Mouse (Mus musculus): ENCODE results near the gene Kcnh2.
A peak's percentile ranks its signal among the peaks of the same experiment; 100 is the strongest.
"Not testable (repeated sequence)": the region's sequence is repeated elsewhere in the genome, so short reads cannot be mapped to it uniquely, and the experiment has no call there.

Kcnh2 gene

DNA sequence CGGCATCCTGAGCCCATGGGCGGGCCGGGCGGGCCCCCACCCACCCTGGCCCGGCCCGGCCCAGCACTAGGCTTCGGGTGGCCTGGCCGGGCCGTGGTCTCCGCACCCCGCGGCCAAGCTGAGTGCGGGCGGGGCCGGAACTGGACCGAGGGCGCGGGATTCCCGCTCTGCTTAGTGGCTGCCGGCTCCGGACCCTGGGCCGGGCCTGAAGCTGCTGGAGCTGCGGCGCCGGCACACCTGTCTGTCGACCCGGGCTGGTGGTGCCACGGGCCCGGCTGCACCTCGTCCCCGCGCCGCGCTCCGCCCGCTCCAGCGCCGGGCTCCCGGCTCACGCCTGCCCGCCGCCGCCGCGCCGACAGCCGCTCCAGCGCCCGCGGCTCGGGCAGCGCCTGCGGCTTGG lies at the start of gene Kcnh2:
Gene Kcnh2, minus strand, starts transcription at position 327 of the 400 bp plus-strand sequence.
- no peak for DNase-seq (ENCODE audit: low read depth, low spot score)

DNA sequence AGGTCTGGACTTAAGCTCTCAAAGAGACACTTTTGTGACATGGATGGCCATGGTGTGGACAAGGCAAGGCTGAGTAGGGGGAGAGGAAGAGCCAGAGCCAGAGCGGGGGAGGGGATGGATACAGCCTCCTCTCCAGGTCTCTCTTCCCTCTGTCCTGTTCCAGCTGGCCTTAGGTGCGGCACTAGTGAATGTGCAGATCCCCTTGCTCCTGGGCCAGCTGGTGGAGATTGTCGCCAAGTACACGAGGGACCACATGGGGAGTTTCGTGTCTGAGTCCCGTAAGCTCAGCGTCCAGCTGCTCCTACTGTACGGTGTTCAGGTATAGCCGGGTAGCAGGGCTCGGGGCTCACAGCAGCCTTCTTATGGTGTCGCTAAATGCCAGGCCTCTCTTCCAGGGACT lies 49.0 kb upstream of the Kcnh2 start:
- no peak for DNase-seq (ENCODE audit: low read depth, low spot score)

DNA sequence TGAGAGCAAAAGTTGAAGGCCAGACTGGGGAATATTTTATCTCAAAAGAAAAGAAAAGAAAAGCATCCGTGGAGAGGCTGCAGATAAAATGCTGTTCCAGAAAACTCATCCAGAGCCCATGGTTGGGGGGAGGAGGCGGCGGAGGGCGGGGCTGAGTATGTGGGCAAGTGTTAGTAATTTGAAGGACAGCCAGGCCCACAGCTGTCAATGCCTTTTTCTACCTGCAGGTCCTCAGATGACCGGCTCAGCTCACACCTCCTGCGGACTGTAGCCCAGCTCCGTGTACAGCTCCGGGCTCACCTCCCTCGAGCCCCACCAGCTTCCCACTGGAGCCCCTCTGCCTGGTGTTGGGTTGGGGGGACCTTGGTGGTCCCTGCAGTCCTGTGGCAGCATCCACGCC lies 48.3 kb upstream of the Kcnh2 start:
- no peak for DNase-seq (ENCODE audit: low read depth, low spot score)

DNA sequence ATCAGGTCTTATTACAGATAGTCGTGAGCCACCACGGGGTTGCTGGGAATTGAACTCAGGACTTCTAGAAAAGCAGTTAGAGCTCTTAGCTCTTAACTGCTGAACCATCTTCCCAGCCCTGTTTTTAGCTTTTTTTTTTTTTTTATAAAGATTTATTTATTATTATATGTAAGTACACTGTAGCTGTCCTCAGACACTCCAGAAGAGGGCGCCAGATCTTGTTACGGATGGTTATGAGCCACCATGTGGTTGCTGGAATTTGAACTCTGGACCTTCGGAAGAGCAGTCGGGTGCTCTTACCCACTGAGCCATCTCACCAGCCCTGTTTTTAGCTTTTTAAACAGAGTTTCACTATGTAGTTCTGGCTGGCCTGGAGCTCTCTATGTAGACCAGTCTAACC lies 44.9 kb upstream of the Kcnh2 start:
- not testable (repeated sequence) for DNase-seq (ENCODE audit: low read depth, low spot score)

DNA sequence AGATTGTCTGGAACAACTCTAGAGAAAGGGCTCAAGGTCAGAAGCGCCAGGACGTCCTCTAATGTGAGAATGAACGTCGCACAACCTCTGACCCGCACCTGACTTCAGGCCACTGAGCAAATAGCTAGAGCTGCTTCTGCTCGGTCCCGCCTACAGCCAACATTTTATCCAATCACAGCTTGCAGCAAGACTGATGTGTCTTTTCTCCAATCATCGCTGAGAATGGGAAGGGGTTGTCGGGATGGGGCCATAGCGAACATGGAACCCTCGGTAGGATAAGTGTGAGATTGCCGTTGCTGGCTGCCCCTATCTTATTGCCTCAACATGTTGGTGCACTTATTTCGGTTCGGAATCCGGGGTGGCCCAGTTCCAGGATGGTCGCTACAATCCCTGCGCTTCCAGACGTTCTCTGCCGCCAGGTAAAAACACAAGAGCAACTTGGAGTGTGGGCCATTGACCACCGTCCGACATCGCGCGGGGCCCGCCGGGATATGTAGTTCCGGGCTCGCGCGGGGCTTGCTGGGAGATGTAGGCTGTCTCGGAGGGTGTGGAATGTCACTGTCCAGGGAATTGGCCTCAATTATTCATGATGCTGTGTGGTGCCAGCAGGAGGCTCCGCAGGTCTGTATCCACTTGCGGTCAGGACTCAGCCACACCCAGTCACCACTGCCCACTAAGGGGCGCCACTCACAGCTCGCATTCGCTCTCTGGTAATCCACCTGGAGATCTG lies 42.9 kb upstream of the Kcnh2 start:
- peak; percentile 99 for DNase-seq (ENCODE audit: low read depth, low spot score)

DNA sequence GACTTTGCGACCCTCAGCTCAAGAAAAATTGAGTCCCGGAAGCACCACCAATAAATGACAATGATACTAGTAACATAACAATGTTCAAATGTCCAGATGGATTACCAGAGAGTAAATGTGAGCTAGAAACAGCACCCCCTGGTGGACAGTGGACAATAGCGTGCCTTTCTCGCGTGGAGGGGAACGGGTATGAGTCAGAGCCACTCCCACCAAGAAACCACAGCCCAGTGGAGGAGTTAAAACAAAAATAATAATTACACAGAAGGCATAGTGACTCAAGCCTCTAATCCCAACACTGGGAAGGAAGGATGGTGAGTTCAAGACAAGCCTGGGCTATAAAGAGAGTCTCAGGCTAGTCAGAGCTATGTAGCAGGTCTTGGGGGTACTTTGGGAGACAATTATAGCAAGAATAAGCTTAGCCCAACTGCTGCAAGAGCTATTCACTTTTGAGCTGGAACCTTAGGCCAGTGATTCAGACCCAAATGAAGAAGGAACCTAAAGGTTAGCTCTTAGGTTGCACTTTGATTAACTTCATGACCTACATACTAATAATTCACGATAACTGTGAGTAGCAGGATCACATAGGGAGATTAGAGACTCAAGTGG lies 42.1 kb upstream of the Kcnh2 start, which contains the start of gene Abcb8:
Gene Abcb8, plus strand, starts transcription at position 272 of the 606 bp plus-strand sequence.
- peak; percentile 92 for DNase-seq (ENCODE audit: low read depth, low spot score)

DNA sequence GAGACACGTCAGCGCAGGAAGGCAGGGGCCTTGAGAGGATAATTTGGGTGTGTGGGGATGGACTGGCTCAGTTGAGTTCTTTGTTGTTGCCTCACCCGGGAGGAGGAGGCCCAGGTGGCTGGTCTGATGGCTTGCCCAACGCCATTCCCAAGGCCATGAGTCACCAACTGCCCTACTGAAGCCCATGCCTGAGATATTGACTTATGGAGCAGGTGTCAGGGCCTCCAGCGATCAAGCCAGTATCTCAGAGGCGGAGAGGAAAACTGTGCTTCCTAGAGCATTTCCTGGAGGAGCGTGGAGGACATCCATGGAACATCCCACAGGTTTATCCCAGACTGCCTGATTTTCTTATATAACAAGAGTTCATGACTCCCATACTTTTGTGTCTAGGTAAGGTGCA lies 41.3 kb upstream of the Kcnh2 start:
- DNase-seq (ENCODE audit: low read depth, low spot score), result no peak

DNA sequence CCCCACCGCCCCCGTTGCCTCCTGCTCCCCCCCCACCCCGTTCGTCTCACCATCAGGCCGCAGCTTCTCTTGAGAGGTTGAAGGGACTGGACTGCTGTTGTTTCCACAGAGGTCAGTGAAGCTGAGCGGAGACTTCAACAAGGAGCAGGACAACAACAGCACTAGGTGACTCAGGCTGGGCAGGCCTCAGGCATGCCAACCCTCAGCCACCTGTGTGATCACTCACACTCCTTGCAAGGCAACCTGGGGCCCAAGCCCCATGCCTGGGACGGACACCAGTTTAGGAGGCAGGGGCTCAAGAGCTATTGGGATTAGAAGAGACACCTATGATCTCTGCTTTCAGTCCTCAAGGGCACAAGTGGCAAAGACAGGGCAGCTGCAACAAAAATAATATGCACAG lies 40.5 kb upstream of the Kcnh2 start, which contains the start of gene Atg9b:
Gene Atg9b, minus strand, starts transcription at position 280 of the 400 bp plus-strand sequence.
- DNase-seq (ENCODE audit: low read depth, low spot score), result no peak

DNA sequence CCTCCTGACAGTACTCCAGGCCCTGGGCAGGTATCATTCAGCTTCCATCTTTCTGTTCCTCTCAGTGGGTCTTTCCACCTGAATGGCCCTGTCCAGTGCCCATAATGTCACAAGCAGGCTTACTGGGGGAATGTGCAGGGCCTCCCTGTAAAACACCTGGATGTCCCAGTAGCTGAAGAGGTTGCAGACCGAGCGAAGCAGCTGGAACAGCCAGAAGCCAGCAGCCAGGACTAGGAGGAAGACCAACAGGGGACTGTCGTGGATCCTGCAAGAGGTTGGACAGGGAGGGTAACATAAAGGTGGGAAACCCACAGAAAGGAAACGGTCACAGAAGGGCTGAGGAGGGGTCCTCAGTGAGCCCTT lies 38.2 kb upstream of the Kcnh2 start:
- no peak for DNase-seq (ENCODE audit: low read depth, low spot score)

DNA sequence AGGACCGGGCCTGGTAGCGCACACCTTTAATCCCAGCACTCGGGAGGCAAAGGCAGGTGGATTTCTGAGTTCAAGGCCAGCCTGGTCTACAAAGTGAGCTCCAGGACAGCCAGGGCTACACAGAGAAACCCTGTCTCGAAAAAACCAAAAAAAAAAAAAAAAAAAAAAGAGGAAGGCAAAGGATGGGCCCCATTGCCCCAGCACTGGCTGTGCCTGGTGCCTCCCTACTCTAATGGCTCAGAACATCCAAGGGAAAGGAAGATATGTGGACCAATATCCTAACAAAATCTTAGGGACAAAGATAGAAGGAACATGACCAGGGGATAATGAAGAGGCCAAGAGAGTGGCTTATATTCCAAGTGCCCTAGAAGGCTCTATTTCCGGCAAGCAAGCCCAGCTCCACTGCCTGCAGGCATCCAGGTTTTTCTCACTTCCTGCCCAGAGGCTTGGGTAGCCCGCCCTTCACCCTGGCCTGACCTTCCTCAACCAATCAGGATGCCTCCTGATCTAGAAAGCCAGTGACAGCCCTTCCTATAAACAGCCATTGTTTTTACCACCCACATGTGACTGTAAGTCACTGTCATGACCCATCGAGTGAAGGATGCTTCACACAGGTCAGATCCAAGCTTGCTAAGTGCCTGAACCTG lies 37.7 kb upstream of the Kcnh2 start:
- peak; percentile 91 for DNase-seq (ENCODE audit: low read depth, low spot score)

DNA sequence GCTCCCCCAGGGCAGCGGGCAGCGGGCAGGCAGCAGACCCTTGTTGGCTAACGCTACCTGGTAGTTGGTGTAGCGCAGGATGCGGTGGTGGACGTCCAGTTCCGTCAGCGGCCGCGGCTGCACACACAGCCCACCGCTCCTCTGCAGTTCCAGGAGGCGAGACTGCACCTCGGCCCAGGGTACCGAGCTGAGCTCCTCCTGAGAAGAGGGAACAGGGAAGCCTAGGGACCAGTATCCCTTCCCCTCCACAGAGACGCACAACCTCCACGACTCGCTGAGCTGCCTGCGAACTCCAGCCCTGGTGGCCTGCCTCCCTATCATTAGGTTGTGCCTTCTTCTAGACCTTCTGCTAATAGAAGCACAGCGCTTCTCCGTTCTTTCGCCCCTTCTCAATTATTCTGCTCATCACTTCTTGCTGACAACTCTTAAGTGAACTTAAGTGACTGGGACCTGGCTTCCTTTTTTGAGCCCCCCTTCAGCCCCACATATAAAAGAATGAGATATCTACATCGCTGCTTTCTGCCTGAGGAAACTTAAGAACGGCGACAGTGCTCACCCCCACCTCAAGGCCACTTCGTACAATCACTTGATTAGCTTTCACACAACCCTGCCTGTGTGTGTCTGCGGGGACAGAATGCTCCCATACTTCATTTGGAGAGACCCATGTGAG lies 37.0 kb upstream of the Kcnh2 start:
- DNase-seq (ENCODE audit: low read depth, low spot score), result no peak

DNA sequence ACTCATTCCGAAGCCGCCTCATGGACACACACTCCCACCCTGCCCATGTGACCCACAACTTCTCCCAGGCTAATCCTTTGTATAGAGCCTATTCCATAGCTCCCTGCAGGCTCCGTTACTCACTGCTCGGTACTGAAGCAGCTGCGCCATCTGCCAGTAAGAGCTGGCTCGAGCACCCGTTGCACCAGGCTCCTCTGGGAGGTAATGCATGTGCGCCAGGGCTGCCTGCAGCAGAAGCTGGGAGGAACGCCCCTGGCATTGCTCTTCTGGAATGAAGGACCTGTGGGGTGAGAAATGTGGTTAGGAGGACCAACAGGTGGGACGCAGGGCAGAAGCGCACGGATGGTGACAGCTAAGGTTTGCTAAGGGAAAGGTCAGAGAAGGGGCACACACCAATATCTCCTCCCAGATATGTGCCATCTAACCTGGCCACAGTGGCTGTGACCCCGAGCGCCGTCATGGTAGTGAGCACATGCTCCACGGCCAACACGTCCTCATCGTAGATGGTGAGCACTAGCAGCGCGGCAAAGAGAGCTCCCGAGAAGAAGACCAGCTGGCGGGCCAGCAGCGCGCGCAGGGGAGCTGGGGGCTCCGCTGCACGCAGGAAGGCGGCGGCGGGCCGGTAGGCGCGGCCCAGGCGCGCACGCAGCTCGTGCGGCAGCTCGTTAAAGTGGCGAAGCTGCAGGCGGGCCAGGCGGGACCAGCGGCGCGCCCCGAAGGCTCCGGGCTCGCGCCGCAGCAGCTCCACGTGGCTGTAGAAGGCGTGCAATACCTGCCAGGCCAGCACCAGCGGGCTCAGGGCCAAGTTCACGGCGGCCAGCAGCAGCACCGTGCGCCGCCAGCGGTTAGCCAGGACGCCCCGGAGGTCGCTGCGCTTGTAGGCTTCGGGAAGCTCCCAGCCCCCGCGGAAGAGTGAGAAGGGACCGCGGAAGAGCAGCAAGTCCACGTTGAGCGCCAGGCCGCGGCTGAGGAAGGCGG lies 36.1 kb upstream of the Kcnh2 start:
- DNase-seq (ENCODE audit: low read depth, low spot score), result peak; percentile 84

DNA sequence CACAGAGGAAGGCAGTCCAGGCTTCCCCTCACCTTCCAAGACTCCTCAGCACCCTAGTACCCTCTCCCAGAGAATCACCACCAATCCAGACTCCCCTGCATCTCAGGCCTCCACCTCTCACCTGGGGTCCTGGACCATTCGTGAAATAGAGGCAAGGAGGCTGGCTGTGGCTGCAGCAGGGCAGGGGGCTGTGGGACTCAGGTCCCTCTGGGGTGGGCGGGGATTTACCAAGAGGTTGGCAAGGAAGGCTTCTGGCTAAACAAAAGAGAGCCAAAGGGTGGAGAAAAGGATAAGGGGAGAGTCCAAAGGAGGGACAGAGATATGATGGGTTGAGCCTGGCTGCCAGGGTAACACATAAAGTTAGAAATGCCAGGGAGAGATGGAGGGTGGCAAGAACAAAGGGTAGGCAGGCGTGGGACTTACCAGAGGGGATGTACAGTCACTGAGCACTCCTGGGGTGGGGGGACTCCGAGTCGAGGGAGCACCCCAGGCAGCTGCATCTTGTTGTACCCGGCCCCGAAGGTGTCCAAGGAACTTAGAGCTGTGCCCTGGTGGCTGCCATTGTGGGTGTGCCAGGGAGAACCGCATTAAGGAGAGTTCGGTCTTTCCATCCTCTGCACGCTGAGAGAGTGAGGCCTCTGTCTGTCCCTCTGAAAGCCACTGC lies 34.6 kb upstream of the Kcnh2 start:
- DNase-seq (ENCODE audit: low read depth, low spot score), result no peak

DNA sequence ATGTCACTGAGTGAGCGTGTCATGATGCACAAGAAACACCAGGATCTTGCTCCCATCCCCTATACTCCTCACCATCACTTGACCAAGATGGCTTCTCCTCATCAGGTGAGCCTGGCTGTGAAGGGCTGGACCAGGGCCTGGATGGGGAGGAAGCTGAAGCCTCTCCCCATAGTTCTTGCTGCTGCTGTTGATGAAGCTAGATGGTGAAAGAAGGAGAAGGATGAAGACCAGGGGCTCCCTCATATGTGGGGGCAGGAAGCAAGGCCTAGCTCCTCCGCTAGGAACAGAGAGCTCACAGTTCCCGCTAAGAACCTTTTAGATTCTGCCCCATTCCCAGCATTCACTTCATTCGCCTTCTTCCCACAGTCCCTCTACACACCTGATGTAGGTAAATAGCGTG lies 34.0 kb upstream of the Kcnh2 start:
- no peak for DNase-seq (ENCODE audit: low read depth, low spot score)

DNA sequence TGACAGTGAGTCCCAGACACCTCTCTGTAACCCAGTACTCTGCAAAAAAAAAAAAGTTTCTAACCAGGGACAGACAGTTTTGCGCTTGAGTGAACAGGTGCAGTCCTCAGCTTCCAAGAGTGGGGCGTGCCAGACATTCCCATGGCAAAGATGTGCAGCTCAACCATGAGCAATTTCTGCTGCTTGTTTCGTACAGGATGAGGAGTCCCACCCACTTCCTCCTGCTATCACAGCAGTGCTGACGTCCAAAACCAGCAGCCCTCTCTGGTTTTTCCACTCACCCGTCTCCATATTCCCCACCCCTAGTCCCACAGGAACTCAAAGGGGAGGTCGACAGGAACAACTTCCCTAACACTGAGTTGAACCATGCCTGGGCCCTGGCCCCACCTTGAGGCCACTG lies 33.0 kb upstream of the Kcnh2 start:
- no peak for DNase-seq (ENCODE audit: low read depth, low spot score)

DNA sequence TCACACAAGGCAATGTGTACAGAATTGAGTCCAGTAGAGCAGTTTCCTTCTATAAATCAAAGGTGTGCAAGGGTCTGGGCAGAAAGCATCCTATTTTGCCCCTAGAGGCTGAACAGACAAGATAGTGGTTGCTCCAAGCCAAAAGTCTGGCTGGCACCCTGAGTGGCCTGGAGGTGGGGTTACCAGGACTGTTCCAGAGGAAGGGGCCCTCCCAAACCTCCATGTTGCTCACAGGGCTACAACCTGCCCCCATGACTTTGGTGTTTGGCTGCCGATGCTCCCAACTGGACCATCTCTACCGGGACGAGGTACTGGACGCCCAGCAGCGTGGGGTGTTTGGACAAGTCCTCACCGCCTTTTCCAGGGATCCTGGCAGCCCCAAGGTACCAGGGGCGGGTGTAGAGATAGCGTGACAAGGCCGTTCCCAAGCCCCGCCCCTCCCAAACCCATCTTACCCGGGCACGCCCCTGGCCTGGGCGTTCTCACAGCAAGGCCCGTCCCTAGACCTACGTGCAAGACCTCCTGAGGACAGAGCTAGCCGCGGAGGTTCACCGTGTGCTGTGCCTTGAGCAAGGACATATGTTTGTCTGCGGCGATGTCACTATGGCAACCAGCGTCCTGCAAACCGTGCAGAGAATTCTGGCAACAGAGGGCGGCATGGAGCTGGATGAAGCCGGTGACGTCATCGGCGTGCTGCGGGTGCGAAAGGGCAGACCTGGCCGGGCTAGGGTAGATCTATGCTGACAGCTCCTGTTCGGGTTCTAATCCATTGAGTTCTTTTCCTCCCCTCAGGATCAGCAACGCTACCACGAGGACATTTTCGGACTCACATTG lies 31.8 kb upstream of the Kcnh2 start:
- DNase-seq (ENCODE audit: low read depth, low spot score), result peak; percentile 96

DNA sequence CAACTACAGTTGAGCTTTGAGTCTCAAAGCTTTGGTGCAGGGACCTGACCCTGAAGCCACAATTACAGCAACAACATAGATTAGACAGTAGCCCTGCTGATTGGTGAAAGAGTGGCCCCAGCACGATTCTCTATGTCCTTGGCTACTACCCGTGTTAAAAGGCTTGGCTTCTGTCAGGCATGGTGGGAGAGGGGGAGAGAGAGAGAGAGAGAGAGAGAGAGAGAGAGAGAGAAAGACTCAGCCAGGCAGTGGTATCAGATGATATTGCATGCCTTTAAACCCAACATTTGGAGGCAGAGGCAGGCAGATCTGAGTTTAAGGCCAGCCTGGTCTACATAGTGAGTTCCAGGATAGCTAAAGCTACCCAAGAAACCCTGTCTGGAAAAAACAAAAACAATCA lies 30.6 kb upstream of the Kcnh2 start:
- DNase-seq (ENCODE audit: low read depth, low spot score), result no peak

DNA sequence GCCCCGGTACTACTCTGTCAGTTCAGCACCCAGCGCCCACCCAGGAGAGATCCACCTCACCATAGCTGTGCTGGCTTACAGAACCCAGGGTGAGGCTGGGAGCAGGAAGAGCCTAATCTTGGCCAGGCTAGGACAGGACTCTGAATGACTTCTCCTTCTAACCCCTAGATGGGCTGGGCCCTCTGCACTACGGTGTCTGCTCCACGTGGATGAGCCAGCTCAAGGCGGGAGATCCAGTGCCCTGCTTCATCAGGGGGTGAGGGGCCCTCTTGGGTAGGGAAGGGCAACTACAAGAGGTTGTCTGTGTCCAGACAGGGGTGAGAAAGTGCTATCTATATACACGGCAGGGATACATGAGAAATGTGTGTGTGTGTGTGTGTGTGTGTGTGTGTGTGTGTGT lies 30.1 kb upstream of the Kcnh2 start:
- DNase-seq (ENCODE audit: low read depth, low spot score), result no peak

DNA sequence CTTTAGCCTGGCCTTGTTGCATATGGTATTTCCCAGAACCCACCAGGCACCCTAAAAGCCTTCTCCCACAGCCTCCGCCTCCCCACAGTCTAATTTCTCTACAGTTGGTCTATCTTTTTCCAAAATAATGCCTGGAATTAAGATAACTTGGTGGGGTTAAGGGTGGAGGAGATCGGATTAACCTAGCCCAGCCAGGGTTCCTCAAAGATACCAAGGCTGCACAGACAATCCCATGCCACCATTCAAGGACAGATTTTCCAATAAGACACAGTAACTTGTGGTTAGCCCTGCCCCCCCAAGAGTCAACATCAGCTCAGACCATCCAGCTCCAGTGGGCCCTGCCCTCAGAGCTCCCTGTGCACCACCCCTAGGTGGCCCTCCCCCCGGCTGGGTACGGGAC lies 29.1 kb upstream of the Kcnh2 start:
- DNase-seq (ENCODE audit: low read depth, low spot score), result no peak

DNA sequence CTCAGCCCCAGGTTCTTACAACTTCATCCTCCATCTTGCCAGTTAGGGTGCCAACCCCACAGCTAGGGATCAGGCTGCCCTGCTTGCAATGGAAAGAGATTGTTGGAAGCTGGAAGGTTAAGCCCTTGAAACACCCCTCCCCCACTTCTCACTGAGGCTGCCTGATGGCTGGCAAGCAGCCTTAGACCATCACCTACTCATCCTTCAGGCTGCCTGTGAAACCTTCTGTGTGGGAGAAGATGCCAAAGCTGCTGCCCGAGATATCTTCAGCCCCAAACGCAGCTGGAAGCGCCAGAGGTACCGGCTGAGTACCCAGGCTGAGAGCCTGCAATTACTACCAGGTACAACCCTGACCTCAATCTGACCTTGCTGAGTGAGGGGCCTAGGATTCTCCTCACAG lies 28.1 kb upstream of the Kcnh2 start:
- DNase-seq (ENCODE audit: low read depth, low spot score), result no peak

Data from A20 (cell line).